Mouse (Mus musculus) bone marrow, adult 2 months (tissue): ENCODE data around the gene Anapc13.

ENCODE experiments used
- CTCF ChIP-seq: fragments of 200-500 bp; IDR thresholded peaks from 2 replicates; pipeline ENCODE4 v1.5.1; 2011; ENCODE audit warnings: low read length, control low read depth; ENCODE audit not compliant: control insufficient read depth, insufficient read depth
- POLR2A ChIP-seq: fragments of 200-500 bp; IDR thresholded peaks from 2 replicates; pipeline ENCODE4 v1.6.1; 2011; ENCODE audit warnings: low read depth, mild to moderate bottlenecking, control low read depth, low read length, borderline replicate concordance; ENCODE audit not compliant: control insufficient read depth

GRCm38 (mm10) chr9:102632923-102633537, 6.9 kb downstream of the Anapc13 start:
- TF ChIP-seq CTCF (no peak; the same call in 1 of the 2 replicates), POLR2A (no peak)
